33 mouse cellular contexts compared by ENCODE assay signal in the genomic region with DNA sequence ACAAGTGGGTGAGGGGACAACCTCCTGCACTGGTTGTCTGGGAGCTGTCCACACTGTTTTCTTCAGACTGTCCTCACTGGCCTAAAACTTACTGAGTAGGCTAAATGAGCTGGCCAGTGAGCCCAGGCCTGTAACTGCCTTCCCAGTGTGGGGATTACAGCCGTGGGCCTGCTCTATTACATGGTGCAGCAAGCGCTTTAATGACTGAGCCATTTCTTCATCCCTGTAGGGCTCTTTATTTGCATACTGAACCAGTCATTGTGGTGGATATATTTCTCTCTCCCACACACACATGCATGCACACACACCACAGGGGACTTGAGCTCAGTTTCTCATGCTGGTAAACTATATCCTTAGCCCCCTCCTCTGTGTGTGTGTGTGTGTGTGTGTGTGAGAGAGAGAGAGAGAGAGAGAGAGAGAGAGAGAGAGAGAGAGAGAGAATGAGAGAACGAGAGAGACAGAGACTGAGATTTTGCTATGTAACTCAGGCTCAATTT. TPM values are rescaled to one million over a fixed set of nuclear protein-coding genes. Genes with fewer than 3 reads are reported as not detected.
DNase-seq lines count a peak whose midpoint lies in the region; ATAC-seq lines count a peak whose summit lies in the region.
"Had no signal": no experiment of that assay in that cellular context is flagged by ENCODE, and none has a peak within 500 bp of the region (broad histone marks: within the 10 kb centered on the region; RNA-seq: fewer than 3 reads in every experiment).

No protein-coding gene starts in this region.

- peaks cover 4% of the 10 kb centered on the region; the same call in 1 of the 2 replicates for H3K4me1 ChIP-seq in megakaryocyte, embryonic 14.5 days
- H3K4me1 ChIP-seq in hindbrain, embryonic 15.5 days (replicated peaks): no peaks in the 10 kb centered on the region; the same call in 1 of the 2 replicates
- H3K4me1 ChIP-seq in neural tube, embryonic 15.5 days: peaks cover 12% of the 10 kb centered on the region
- H3K4me1 ChIP-seq in kidney, embryonic 15.5 days: 0 out of 2 replicates have a peak, but pooled peaks cover 4% of the 10 kb centered on the region
- H3K4me1 ChIP-seq in forebrain, embryonic 15.5 days: no peaks in the 10 kb centered on the region
- H3K4me1 ChIP-seq: forebrain, embryonic 13.5 days; heart, embryonic 10.5 days; heart, embryonic 15.5 days; liver, embryonic 12.5 days had no signal

- H3K4me2 ChIP-seq in hindbrain, embryonic 15.5 days: no peak overlapping the region
- no peak overlapping the region for H3K4me2 ChIP-seq in neural tube, embryonic 15.5 days
- no peak overlapping the region for H3K4me2 ChIP-seq in kidney, embryonic 15.5 days
- H3K4me2 ChIP-seq in forebrain, embryonic 15.5 days (replicated peaks): no peak overlapping the region
- H3K4me2 ChIP-seq: forebrain, embryonic 13.5 days; heart, embryonic 15.5 days; liver, embryonic 12.5 days had no signal

- H3K36me3 ChIP-seq in megakaryocyte, embryonic 14.5 days (replicated peaks; ENCODE audit: low read length): no peaks in the 10 kb centered on the region
- no peaks in the 10 kb centered on the region for H3K36me3 ChIP-seq in hindbrain, embryonic 15.5 days
- no peaks in the 10 kb centered on the region for H3K36me3 ChIP-seq in neural tube, embryonic 15.5 days
- no peaks in the 10 kb centered on the region for H3K36me3 ChIP-seq in kidney, embryonic 15.5 days
- no peaks in the 10 kb centered on the region for H3K36me3 ChIP-seq in forebrain, embryonic 15.5 days
- H3K36me3 ChIP-seq: heart, embryonic 10.5 days; heart, embryonic 15.5 days; liver, embryonic 12.5 days had no signal

- H3K9ac ChIP-seq in hindbrain, embryonic 15.5 days: no peak overlapping the region
- no peak overlapping the region for H3K9ac ChIP-seq in neural tube, embryonic 15.5 days (replicated peaks)
- H3K9ac ChIP-seq in kidney, embryonic 15.5 days: no peak overlapping the region
- H3K9ac ChIP-seq in forebrain, embryonic 15.5 days (replicated peaks): no peak overlapping the region
- H3K9ac ChIP-seq: forebrain, embryonic 13.5 days; heart, embryonic 15.5 days; liver, embryonic 12.5 days; liver, postnatal 0 days had no signal

- no peak for ATAC-seq in megakaryocyte, adult 5-6 weeks (ENCODE audit: poor library complexity, severe bottlenecking)
- peak; percentile 67 for ATAC-seq in hindbrain, embryonic 15.5 days (ENCODE audit: low FRiP score, low read depth)
- ATAC-seq in neural tube, embryonic 15.5 days (ENCODE audit: low FRiP score): peak; percentile 62
- ATAC-seq in kidney, embryonic 15.5 days (replicated peaks; ENCODE audit: low FRiP score): no peak
- ATAC-seq in forebrain, embryonic 15.5 days (replicated peaks): no peak
- ATAC-seq: CD4-positive, CD25-positive, alpha-beta regulatory T cell, adult 4 months; forebrain, embryonic 13.5 days; intestine, postnatal 0 days; liver, embryonic 12.5 days; liver, postnatal 0 days had no signal

- no peak overlapping the region for H3K27ac ChIP-seq in hindbrain, embryonic 15.5 days (replicated peaks)
- peak overlapping the region; percentile 63 for H3K27ac ChIP-seq in neural tube, embryonic 15.5 days (replicated peaks)
- no peak overlapping the region for H3K27ac ChIP-seq in kidney, embryonic 15.5 days
- no peak overlapping the region for H3K27ac ChIP-seq in forebrain, embryonic 15.5 days (replicated peaks)
- H3K27ac ChIP-seq: forebrain, embryonic 13.5 days; heart, embryonic 10.5 days; heart, embryonic 15.5 days; liver, embryonic 12.5 days; stomach, postnatal 0 days had no signal

- peaks cover 56% of the 10 kb centered on the region for H3K27me3 ChIP-seq in megakaryocyte, embryonic 14.5 days (replicated peaks)
- no peaks in the 10 kb centered on the region for H3K27me3 ChIP-seq in hindbrain, embryonic 15.5 days
- H3K27me3 ChIP-seq in neural tube, embryonic 15.5 days (replicated peaks): no peaks in the 10 kb centered on the region
- no peaks in the 10 kb centered on the region for H3K27me3 ChIP-seq in kidney, embryonic 15.5 days
- H3K27me3 ChIP-seq in forebrain, embryonic 15.5 days: peaks cover 29% of the 10 kb centered on the region; the same call in 1 of the 2 replicates

- DNase-seq in adipocyte (ENCODE audit: low spot score): peak; percentile 16
- DNase-seq: adrenal gland, adult 2 months; adrenal gland, postnatal 36 days; cerebellum, adult 2 months; cerebellum, postnatal 14 days; gastrocnemius, postnatal 25 days; heart, adult 11 months; kidney, adult 9 months; kidney, postnatal 14 days; liver, postnatal 0 days; lung, postnatal 36 days; right cerebral cortex, adult 18-20 months; right cerebral cortex, postnatal 4 days; thymus, adult 18-20 months; thymus, postnatal 36 days had no signal

- peak overlapping the region; percentile 28 for H3K4me3 ChIP-seq in megakaryocyte, embryonic 14.5 days (replicated peaks)
- no peak overlapping the region for H3K4me3 ChIP-seq in hindbrain, embryonic 15.5 days
- no peak overlapping the region for H3K4me3 ChIP-seq in neural tube, embryonic 15.5 days (replicated peaks)
- H3K4me3 ChIP-seq in kidney, embryonic 15.5 days (replicated peaks): no peak overlapping the region
- no peak overlapping the region for H3K4me3 ChIP-seq in forebrain, embryonic 15.5 days
- H3K4me3 ChIP-seq: forebrain, embryonic 13.5 days; heart, embryonic 10.5 days; heart, embryonic 15.5 days; liver, embryonic 12.5 days; myocyte had no signal

- H3K9me3 ChIP-seq in megakaryocyte, embryonic 14.5 days: 0 out of 2 replicates have a peak, but pooled peaks cover 2% of the 10 kb centered on the region
- H3K9me3 ChIP-seq in hindbrain, embryonic 15.5 days: no peaks in the 10 kb centered on the region
- H3K9me3 ChIP-seq in neural tube, embryonic 15.5 days (replicated peaks): no peaks in the 10 kb centered on the region
- H3K9me3 ChIP-seq in kidney, embryonic 15.5 days (replicated peaks): no peaks in the 10 kb centered on the region
- no peaks in the 10 kb centered on the region for H3K9me3 ChIP-seq in forebrain, embryonic 15.5 days
- H3K9me3 ChIP-seq: forebrain, embryonic 13.5 days; heart, embryonic 10.5 days; heart, embryonic 15.5 days; liver, embryonic 12.5 days had no signal

- WGBS in hindbrain, embryonic 15.5 days: 46% methylated on average over 3 of the region's 3 CpGs
- 24% methylated on average over 3 of the region's 3 CpGs for WGBS in neural tube, embryonic 15.5 days
- 28% methylated on average over 3 of the region's 3 CpGs for WGBS in kidney, embryonic 15.5 days
- 36% methylated on average over 3 of the region's 3 CpGs for WGBS in forebrain, embryonic 15.5 days

RNA-seq across cellular contexts. Expression of a gene that starts 19.4 kb away (rescaled TPM):
- not detected in 2 replicates for polyA plus RNA-seq in megakaryocyte, embryonic 14.5 days (2012; ENCODE audit: insufficient read depth, low replicate concordance)
- 0.18 TPM in 1 of 2 replicates, not detected in the other for total RNA-seq in megakaryocyte, adult 5-6 weeks (2015)
- total RNA-seq in megakaryocyte, adult 5-6 weeks (2017): not detected in 2 replicates
- 1.3 and 1.7 TPM in 2 replicates for polyA plus RNA-seq in hindbrain, embryonic 15.5 days (2015; fragmentation: Nextera tagmentation; extraction: Ambion mirVana)
- 1.7 and 1.9 TPM in 2 replicates for polyA plus RNA-seq in neural tube, embryonic 15.5 days (2015; fragmentation: Nextera tagmentation; extraction: Ambion mirVana)
- polyA plus RNA-seq in kidney, embryonic 15.5 days (2015; fragmentation: Nextera tagmentation; extraction: Ambion mirVana): 0.30 and 0.54 TPM in 2 replicates
- polyA plus RNA-seq in forebrain, embryonic 15.5 days (2015; fragmentation: Nextera tagmentation; extraction: Ambion mirVana): 0.51 and 0.65 TPM in 2 replicates
- total RNA-seq: adrenal gland, adult 2 months; adrenal gland, postnatal 36 days; gastrocnemius, adult 18-20 months; gastrocnemius, postnatal 25 days; heart, postnatal 25 days; megakaryocyte-erythroid progenitor cell, adult 5-6 weeks had no signal
- polyA plus RNA-seq: CD4-positive, CD25-positive, alpha-beta regulatory T cell, adult 4 months; intestine, postnatal 0 days; liver, embryonic 12.5 days; myocyte; spleen, adult 2 months; stomach, postnatal 0 days had no signal

RNA-seq across cellular contexts. Expression of a gene that starts 26.7 kb away (rescaled TPM):
- polyA plus RNA-seq in megakaryocyte, embryonic 14.5 days (2012; ENCODE audit: insufficient read depth, low replicate concordance): 0.06 TPM in 1 of 2 replicates, not detected in the other
- not detected in 2 replicates for total RNA-seq in megakaryocyte, adult 5-6 weeks (2015)
- not detected in 2 replicates for total RNA-seq in megakaryocyte, adult 5-6 weeks (2017)
- polyA plus RNA-seq in hindbrain, embryonic 15.5 days (2015; fragmentation: Nextera tagmentation; extraction: Ambion mirVana): 0.82 and 2.8 TPM in 2 replicates
- polyA plus RNA-seq in neural tube, embryonic 15.5 days (2015; fragmentation: Nextera tagmentation; extraction: Ambion mirVana): 5.5 and 7.7 TPM in 2 replicates
- 1.2 and 2.1 TPM in 2 replicates for polyA plus RNA-seq in kidney, embryonic 15.5 days (2015; fragmentation: Nextera tagmentation; extraction: Ambion mirVana)
- polyA plus RNA-seq in forebrain, embryonic 15.5 days (2015; fragmentation: Nextera tagmentation; extraction: Ambion mirVana): 0.24 and 0.56 TPM in 2 replicates
- total RNA-seq: megakaryocyte-erythroid progenitor cell, adult 5-6 weeks had no signal
- polyA plus RNA-seq: CD4-positive, CD25-positive, alpha-beta regulatory T cell, adult 4 months; forebrain, embryonic 13.5 days; liver, embryonic 12.5 days had no signal

RNA-seq across cellular contexts. Expression of a gene that starts 30.8 kb away (rescaled TPM):
- 6.3 and 8.5 TPM in 2 replicates for polyA plus RNA-seq in megakaryocyte, embryonic 14.5 days (2012; ENCODE audit: insufficient read depth, low replicate concordance)
- total RNA-seq in megakaryocyte, adult 5-6 weeks (2015): 45.8 and 47.9 TPM in 2 replicates
- 78.4 and 84.4 TPM in 2 replicates for total RNA-seq in megakaryocyte, adult 5-6 weeks (2017)
- polyA plus RNA-seq in hindbrain, embryonic 15.5 days (2015; fragmentation: Nextera tagmentation; extraction: Ambion mirVana): 99.9 and 113 TPM in 2 replicates
- polyA plus RNA-seq in neural tube, embryonic 15.5 days (2015; fragmentation: Nextera tagmentation; extraction: Ambion mirVana): 73.5 and 88.3 TPM in 2 replicates
- polyA plus RNA-seq in kidney, embryonic 15.5 days (2015; fragmentation: Nextera tagmentation; extraction: Ambion mirVana): 44.2 and 48.3 TPM in 2 replicates
- 111 and 112 TPM in 2 replicates for polyA plus RNA-seq in forebrain, embryonic 15.5 days (2015; fragmentation: Nextera tagmentation; extraction: Ambion mirVana)

Comparison
In these comparisons a context has a peak if more than half of its experiments do, and no peak if none do; other contexts are left out.
1. ATAC-seq: peak in hindbrain, embryonic 15.5 days (single experiment) and neural tube, embryonic 15.5 days (single experiment); none in megakaryocyte, adult 5-6 weeks (single experiment), kidney, embryonic 15.5 days (single experiment) and forebrain, embryonic 15.5 days (single experiment).